Mouse (Mus musculus) thymus, postnatal 0 days (tissue): Measurements from ENCODE around the gene Ccdc18. TPM values are rescaled to one million over a fixed set of nuclear protein-coding genes. Genes with fewer than 3 reads are reported as not detected.
"Not testable (repeated sequence)": the region's sequence is repeated elsewhere in the genome, so short reads cannot be mapped to it uniquely, and the experiment has no call there.

Experiments
- DNase-seq: peaks from one replicate; pipeline ENCODE4 v3.0.0-alpha.2; 2015; ENCODE audit warnings: low spot score
- polyA plus RNA-seq: library from polyadenylated mRNA; unstranded; fragments of >200 nt; fragmentation: Nextera tagmentation; extraction: Ambion mirVana; gene quantifications from 2 replicates; pipeline ENCODE4 v1.2.1, GENCODE M21; 2015

The Ccdc18 gene
- polyA plus RNA-seq, 1 experiment from 2014 or later = 21.0 TPM

DNA sequence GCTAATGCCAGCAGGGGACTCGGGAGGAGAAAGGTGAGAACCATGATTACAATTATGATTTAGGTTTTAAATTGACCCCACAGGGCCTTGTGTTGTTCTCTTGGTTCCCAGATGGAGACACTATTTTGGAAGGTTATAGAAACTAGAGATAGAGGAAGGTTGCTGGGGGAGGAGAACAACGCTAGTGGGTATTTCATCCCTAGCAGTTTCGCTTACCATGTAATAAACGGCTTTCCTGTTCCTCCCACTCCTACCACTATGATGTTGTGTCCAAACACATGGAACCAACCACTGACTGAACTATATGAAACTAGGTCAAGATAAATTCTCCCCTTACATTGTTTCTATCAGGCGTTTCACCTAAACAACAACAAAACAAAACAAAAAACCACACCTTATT is 122.6 kb downstream of the Ccdc18 start:
- no peak for DNase-seq

DNA sequence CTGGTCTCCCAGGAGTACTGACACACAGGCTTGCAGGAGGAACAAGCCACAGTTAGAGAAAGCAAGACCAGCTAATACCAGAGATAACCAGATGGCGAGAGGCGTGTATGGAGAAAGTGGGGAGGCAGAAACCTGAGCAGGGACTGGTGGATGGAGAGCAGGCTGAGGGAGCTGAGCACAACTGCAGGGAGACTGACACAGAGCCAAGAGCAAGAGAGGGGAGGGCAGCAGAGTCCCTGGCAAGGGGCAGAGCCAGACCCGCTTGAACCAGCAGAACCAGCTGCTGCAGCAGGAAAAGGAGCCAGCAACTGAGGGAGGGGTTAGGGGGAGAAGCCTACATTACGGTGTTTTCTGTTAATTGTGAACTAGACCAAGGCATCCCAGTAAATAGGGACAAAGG is 130.0 kb downstream of the Ccdc18 start:
- DNase-seq = no peak

- not testable (repeated sequence) for DNase-seq
These were observed 131.1 kb downstream of the Ccdc18 start for GRCm38 (mm10) chr5:108263785-108264184.

DNA sequence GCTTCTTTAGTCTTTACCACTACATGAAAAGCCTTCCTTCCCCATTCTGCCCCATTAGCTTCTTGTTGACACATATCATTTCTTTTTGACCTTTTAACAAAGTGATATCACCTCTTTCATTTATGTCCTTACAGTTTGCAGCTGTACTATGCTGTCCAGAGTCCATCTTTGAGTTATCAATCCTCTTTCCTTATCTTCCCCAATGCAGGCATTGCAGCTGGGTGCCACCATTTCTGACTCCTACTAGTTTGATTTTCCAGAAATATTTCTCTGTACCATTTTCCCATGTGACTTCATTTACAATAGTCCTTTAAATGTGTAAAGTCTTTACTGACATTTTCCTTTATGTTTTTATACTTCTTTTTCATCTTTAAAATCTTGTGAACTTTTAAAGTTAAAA is 134.3 kb downstream of the Ccdc18 start:
- no peak for DNase-seq

DNA sequence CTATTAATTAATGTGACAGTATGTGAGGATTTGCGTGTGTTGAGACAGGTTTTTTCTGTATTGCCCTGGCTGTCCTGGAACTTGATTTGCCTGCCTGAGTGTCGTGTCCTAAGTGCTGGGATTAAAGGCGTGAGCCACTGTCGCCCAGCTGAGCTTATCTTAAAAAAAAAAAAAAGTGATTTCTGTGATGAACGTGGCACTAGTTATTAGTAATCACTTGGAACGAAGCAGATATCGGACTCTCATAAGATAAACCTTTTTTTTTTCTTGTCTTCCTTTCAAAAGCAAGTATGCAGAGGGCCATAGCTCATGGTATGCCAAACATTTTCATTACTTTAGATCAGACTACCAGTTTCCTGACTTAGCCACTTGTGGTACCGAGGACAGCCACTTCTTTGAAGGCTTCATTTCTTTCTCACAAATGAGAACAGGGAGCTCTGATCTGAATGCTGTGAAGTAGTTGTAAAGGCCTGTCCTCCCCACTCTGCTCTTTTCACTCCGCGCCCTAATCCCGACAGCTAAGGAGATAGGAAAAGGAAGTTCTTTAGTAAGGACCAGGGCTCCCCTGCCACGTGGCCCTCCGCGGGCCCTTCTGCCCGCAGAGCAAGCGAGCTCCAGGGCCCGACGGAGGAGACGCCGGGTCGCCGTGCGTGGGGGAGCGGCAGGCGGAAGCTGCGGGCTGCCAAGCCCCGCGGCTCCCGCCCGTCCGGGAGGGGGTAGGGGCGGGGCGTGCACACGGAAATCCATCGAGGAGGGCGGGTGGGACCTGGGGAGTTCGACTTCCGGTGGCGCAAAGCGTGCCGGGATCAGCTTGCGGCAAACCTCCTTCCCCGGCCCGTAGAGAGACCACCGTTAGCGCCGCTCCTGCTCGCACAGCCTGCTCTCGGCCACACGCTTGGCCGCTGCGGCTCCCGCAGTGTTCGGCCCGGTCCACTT is 135.7 kb downstream of the Ccdc18 start, which contains the start of gene Dr1:
Gene Dr1, plus strand, starts transcription at position 771 of the 936 bp plus-strand sequence.
- DNase-seq = peak; percentile 94

GRCm38 (mm10) chr5:108269063-108269810 is 136.6 kb downstream of the Ccdc18 start:
- DNase-seq = peak; percentile 11

DNA sequence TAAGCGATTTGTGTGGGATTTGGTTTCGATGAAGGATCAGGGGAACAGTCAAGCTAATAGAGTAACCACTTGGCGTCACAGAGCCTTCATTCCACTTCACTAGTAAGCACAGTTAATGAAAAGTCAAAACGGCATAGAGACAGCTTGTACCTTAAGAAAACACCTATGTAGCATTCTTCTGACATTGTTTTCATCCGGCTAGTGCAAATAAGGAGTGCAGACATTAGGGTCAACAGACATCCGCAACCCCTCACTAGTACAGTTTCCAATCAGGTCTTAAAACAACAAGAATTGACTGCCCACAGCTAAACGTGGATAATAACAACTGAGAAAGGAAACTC is 137.1 kb downstream of the Ccdc18 start:
- DNase-seq = no peak

GRCm38 (mm10) chr5:108270415-108270814 is 137.7 kb downstream of the Ccdc18 start:
- DNase-seq = no peak

DNA sequence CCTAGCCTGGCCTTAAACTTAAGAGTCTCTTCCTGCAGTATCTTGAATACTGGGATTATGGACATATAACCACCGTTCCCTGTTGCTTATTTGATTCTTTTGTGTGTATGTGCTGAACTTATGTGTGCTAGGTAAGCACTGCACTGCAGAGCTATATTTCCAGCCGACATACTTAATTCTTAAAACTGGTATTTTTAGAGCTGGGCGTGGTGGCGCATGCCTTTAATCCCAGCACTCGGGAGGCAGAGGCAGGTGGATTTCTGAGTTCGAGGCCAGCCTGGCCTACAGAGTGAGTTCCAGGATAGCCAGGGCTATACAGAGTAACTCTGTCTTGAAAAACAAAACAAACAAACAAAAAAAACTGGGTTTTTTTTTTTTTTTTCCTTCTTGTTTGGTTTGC is 138.7 kb downstream of the Ccdc18 start:
- not testable (repeated sequence) for DNase-seq

Other genes starting within 250 kb of the Ccdc18 start
- gene Rpl5, start 232.4 kb upstream of the Ccdc18 start, polyA plus RNA-seq = 54.9 and 67.3 TPM in 2 replicates
- 36.8 and 38.3 TPM in 2 replicates for gene Fam69a, start 145.8 kb upstream of the Ccdc18 start, polyA plus RNA-seq
- gene Mtf2, start 67.2 kb upstream of the Ccdc18 start, polyA plus RNA-seq = 263 and 271 TPM in 2 replicates
- gene Tmed5, start 255 bp upstream of the Ccdc18 start, polyA plus RNA-seq = 72.4 and 82.3 TPM in 2 replicates
- 40.6 and 43.2 TPM in 2 replicates for gene Dr1, start 136.0 kb downstream of the Ccdc18 start, polyA plus RNA-seq
- 2.4 and 3.4 TPM in 2 replicates for gene Pigg, start 179.7 kb downstream of the Ccdc18 start, polyA plus RNA-seq
- not detected in 2 replicates for gene Gm42517, start 235.0 kb downstream of the Ccdc18 start, polyA plus RNA-seq